Comparison of ENCODE assay signal across 12 mouse cellular contexts in the genomic region with DNA sequence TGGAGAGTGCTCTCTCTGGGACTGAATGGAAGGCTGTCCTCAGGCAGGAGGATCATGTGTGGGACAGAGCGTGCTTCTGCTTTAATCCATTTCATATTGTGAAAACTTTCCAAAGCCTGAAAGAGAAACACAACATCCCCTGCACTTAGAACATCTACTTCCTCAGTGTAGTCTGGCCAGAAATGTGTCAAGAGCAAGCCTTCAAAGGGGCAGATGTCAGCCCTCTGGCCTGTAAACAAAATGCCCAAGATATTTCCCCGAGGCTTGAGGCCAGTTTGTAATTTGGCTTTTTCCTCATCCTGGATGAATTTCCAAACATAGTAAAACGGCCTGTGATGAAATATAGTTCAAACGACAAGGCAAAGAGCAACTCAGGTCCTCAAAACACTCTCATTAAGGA. TPM values are rescaled to one million over a fixed set of nuclear protein-coding genes. Genes with fewer than 3 reads are reported as not detected.
DNase-seq lines count a peak whose midpoint lies in the region; ATAC-seq lines count a peak whose summit lies in the region.
"Had no signal": no experiment of that assay in that cellular context is flagged by ENCODE, and none has a peak within 500 bp of the region (broad histone marks: within the 10 kb centered on the region; RNA-seq: fewer than 3 reads in every experiment).

No protein-coding gene starts in this region.

- no peak overlapping the region for H3K9ac ChIP-seq in kidney, embryonic 14.5 days (ENCODE audit: low read depth, low read length)
- H3K9ac ChIP-seq in kidney, embryonic 15.5 days: no peak overlapping the region
- no peak overlapping the region for H3K9ac ChIP-seq in midbrain, embryonic 16.5 days (ENCODE audit: low read depth, low read length)
- H3K9ac ChIP-seq: liver, embryonic 13.5 days had no signal

- 39% methylated on average over 4 of the region's 4 CpGs for WGBS in kidney, embryonic 14.5 days
- WGBS in kidney, embryonic 15.5 days: 45% methylated on average over 4 of the region's 4 CpGs
- WGBS in midbrain, embryonic 16.5 days: 85% methylated on average over 4 of the region's 4 CpGs

- ATAC-seq in kidney, embryonic 14.5 days (ENCODE audit: low FRiP score, low TSS enrichment): no peak
- ATAC-seq in kidney, embryonic 15.5 days (replicated peaks; ENCODE audit: low FRiP score): 0 out of 2 replicates have a peak, but pooled peaks have one; percentile 40
- ATAC-seq in midbrain, embryonic 16.5 days: no peak

- no peaks in the 10 kb centered on the region for H3K36me3 ChIP-seq in kidney, embryonic 14.5 days (ENCODE audit: control insufficient read depth, insufficient read depth, low read length)
- H3K36me3 ChIP-seq in kidney, embryonic 15.5 days: no peaks in the 10 kb centered on the region
- no peaks in the 10 kb centered on the region for H3K36me3 ChIP-seq in midbrain, embryonic 16.5 days (ENCODE audit: control insufficient read depth, insufficient read depth, low read length)
- H3K36me3 ChIP-seq: hindbrain, embryonic 10.5 days; liver, embryonic 13.5 days had no signal

- H3K9me3 ChIP-seq in kidney, embryonic 14.5 days (ENCODE audit: control insufficient read depth, low read length): no peaks in the 10 kb centered on the region
- H3K9me3 ChIP-seq in kidney, embryonic 15.5 days (replicated peaks): no peaks in the 10 kb centered on the region
- no peaks in the 10 kb centered on the region for H3K9me3 ChIP-seq in midbrain, embryonic 16.5 days (replicated peaks; ENCODE audit: control insufficient read depth, low read length, poor library complexity, severe bottlenecking)
- H3K9me3 ChIP-seq: hindbrain, embryonic 10.5 days; liver, embryonic 13.5 days had no signal

- H3K27me3 ChIP-seq in kidney, embryonic 14.5 days (ENCODE audit: control insufficient read depth, insufficient read depth, low read length): no peaks in the 10 kb centered on the region
- H3K27me3 ChIP-seq in kidney, embryonic 15.5 days: no peaks in the 10 kb centered on the region
- no peaks in the 10 kb centered on the region for H3K27me3 ChIP-seq in midbrain, embryonic 16.5 days (ENCODE audit: control insufficient read depth, insufficient read depth, low read depth, low read length)
- H3K27me3 ChIP-seq: liver, embryonic 13.5 days had no signal

- DNase-seq in kidney, adult 11 months: peak; percentile 72
- DNase-seq in fibroblast of lung, adult 2 months (ENCODE audit: low read depth): peak; percentile 34
- peak; percentile 79 for DNase-seq in lung, postnatal 25 days (ENCODE audit: low spot score)
- DNase-seq in layer of hippocampus, postnatal 10 days (ENCODE audit: low spot score in 2 of 2): no peak
- DNase-seq in spleen, postnatal 14 days (ENCODE audit: low spot score in 2 of 2): no peak
- DNase-seq: cerebellum, adult 11 months; layer of hippocampus, adult 9-11 months; liver, embryonic 13.5 days had no signal

- no peaks in the 10 kb centered on the region; the same call in 1 of the 2 replicates for H3K4me1 ChIP-seq in kidney, embryonic 14.5 days (ENCODE audit: control insufficient read depth, insufficient read depth, low read length)
- no peaks in the 10 kb centered on the region for H3K4me1 ChIP-seq in kidney, embryonic 15.5 days
- no peaks in the 10 kb centered on the region for H3K4me1 ChIP-seq in midbrain, embryonic 16.5 days (ENCODE audit: control insufficient read depth, insufficient read depth, low read length)
- H3K4me1 ChIP-seq: hindbrain, embryonic 10.5 days; liver, embryonic 13.5 days had no signal

- no peak overlapping the region for H3K27ac ChIP-seq in kidney, embryonic 14.5 days (ENCODE audit: low read depth, low read length)
- H3K27ac ChIP-seq in kidney, embryonic 15.5 days: no peak overlapping the region
- H3K27ac ChIP-seq in midbrain, embryonic 16.5 days (ENCODE audit: low read length): no peak overlapping the region
- H3K27ac ChIP-seq: hindbrain, embryonic 10.5 days; liver, embryonic 13.5 days had no signal

- H3K4me3 ChIP-seq in kidney, embryonic 14.5 days (ENCODE audit: low read length): no peak overlapping the region
- H3K4me3 ChIP-seq in kidney, embryonic 15.5 days (replicated peaks): no peak overlapping the region
- no peak overlapping the region for H3K4me3 ChIP-seq in midbrain, embryonic 16.5 days (ENCODE audit: low read depth, low read length)
- H3K4me3 ChIP-seq: hindbrain, embryonic 10.5 days; liver, embryonic 13.5 days had no signal

- H3K4me2 ChIP-seq in kidney, embryonic 14.5 days (replicated peaks; ENCODE audit: low read depth, low read length): no peak overlapping the region
- H3K4me2 ChIP-seq in kidney, embryonic 15.5 days: no peak overlapping the region
- H3K4me2 ChIP-seq in midbrain, embryonic 16.5 days (ENCODE audit: low read length): no peak overlapping the region
- H3K4me2 ChIP-seq: liver, embryonic 13.5 days had no signal

RNA-seq across cellular contexts. Expression of gene Leprot, which starts 28.2 kb away (rescaled TPM):
- polyA plus RNA-seq in kidney, embryonic 14.5 days (2014; fragmentation: Nextera tagmentation; extraction: Ambion mirVana): 71.4 and 84.2 TPM in 2 replicates
- polyA plus RNA-seq in kidney, embryonic 15.5 days (2015; fragmentation: Nextera tagmentation; extraction: Ambion mirVana): 86.1 and 88.3 TPM in 2 replicates
- 10 to 100 TPM; 28.3 to 34.7 TPM for total RNA-seq in layer of hippocampus, postnatal 10 days (2021)
- polyA plus RNA-seq in midbrain, embryonic 16.5 days (2015; fragmentation: Nextera tagmentation; extraction: Ambion mirVana): 108 and 111 TPM in 2 replicates

RNA-seq across cellular contexts. Expression of gene Lepr, which starts 41.5 kb away (rescaled TPM):
- polyA plus RNA-seq in kidney, embryonic 14.5 days (2014; fragmentation: Nextera tagmentation; extraction: Ambion mirVana): 1.3 and 3.7 TPM in 2 replicates
- polyA plus RNA-seq in kidney, embryonic 15.5 days (2015; fragmentation: Nextera tagmentation; extraction: Ambion mirVana): 3.9 and 4.5 TPM in 2 replicates
- 1 to 10 TPM; 3.7 to 5.6 TPM for total RNA-seq in layer of hippocampus, postnatal 10 days (2021)
- polyA plus RNA-seq in midbrain, embryonic 16.5 days (2015; fragmentation: Nextera tagmentation; extraction: Ambion mirVana): 2.5 and 3.6 TPM in 2 replicates

Comparison
In these comparisons a context has a peak if more than half of its experiments do, and no peak if none do; other contexts are left out.
1. DNase-seq: peak in kidney, adult 11 months (single experiment), fibroblast of lung, adult 2 months (single experiment) and lung, postnatal 25 days (single experiment); none in layer of hippocampus, postnatal 10 days (0 of 2) and spleen, postnatal 14 days (0 of 2).